In genomic region chr1:38658376-38658775, GRCm38 (mm10) we compare ENCODE assay signal across 27 mouse cellular contexts. TPM values are rescaled to one million over a fixed set of nuclear protein-coding genes. Genes with fewer than 3 reads are reported as not detected.
DNase-seq lines count a peak whose midpoint lies in the region; ATAC-seq and TF ChIP-seq lines count a peak whose summit lies in the region.
"Had no signal": no experiment of that assay in that cellular context is flagged by ENCODE, and none has a peak within 500 bp of the region (broad histone marks: within the 10 kb centered on the region; RNA-seq: fewer than 3 reads in every experiment).

No protein-coding gene starts in this region.

- no peak for ATAC-seq in limb, embryonic 15.5 days (ENCODE audit: insufficient number of reproducible peaks, low FRiP score, low TSS enrichment, low read depth)
- ATAC-seq: forebrain, embryonic 13.5 days; midbrain, embryonic 13.5 days; Patski had no signal

- no peaks in the 10 kb centered on the region for H3K9me3 ChIP-seq in limb, embryonic 15.5 days
- H3K9me3 ChIP-seq: forebrain, embryonic 13.5 days; G1E; hindbrain, embryonic 10.5 days; hindbrain, embryonic 15.5 days; megakaryocyte, embryonic 14.5 days; midbrain, embryonic 13.5 days had no signal

- H3K9ac ChIP-seq in limb, embryonic 15.5 days = no peak overlapping the region
- H3K9ac ChIP-seq: forebrain, embryonic 13.5 days; heart, embryonic 13.5 days; hindbrain, embryonic 15.5 days; midbrain, embryonic 13.5 days had no signal

- H3K36me3 ChIP-seq in limb, embryonic 15.5 days = no peaks in the 10 kb centered on the region
- H3K36me3 ChIP-seq: G1E; heart, embryonic 13.5 days; hindbrain, embryonic 10.5 days; hindbrain, embryonic 15.5 days; midbrain, embryonic 13.5 days had no signal

- no peak overlapping the region for H3K4me3 ChIP-seq in bone marrow, adult 2 months (replicated peaks; ENCODE audit: control insufficient read depth, low read depth, low read length)
- H3K4me3 ChIP-seq in limb, embryonic 15.5 days = no peak overlapping the region
- H3K4me3 ChIP-seq: forebrain, embryonic 13.5 days; heart, adult 2 months; heart, embryonic 13.5 days; hindbrain, embryonic 10.5 days; hindbrain, embryonic 15.5 days; layer of hippocampus, adult 2 months; left cerebral cortex, adult 2 months; megakaryocyte, embryonic 14.5 days; midbrain, embryonic 13.5 days had no signal

- no peaks in the 10 kb centered on the region for H3K27me3 ChIP-seq in limb, embryonic 15.5 days
- H3K27me3 ChIP-seq: forebrain, embryonic 13.5 days; heart, embryonic 13.5 days; hindbrain, embryonic 15.5 days; megakaryocyte, embryonic 14.5 days; midbrain, embryonic 13.5 days; Patski had no signal

- H3K4me2 ChIP-seq in limb, embryonic 15.5 days = no peak overlapping the region
- H3K4me2 ChIP-seq: forebrain, embryonic 13.5 days; heart, embryonic 13.5 days; hindbrain, embryonic 15.5 days; liver, embryonic 11.5 days; midbrain, embryonic 13.5 days had no signal

- no peak for TF ChIP-seq CTCF in bone marrow, adult 2 months (IDR thresholded peaks at IDR 0.05; ENCODE audit: control insufficient read depth, insufficient read depth, low read length)

- DNase-seq in heart, adult 11 months = peak; percentile 55
- DNase-seq in heart, adult 18-20 months = no peak
- peak; percentile 44 for DNase-seq in CD4-positive helper T cell, adult 2 months (ENCODE audit: low read depth, low spot score)
- DNase-seq in gastrocnemius, adult 8-10 months (ENCODE audit: low spot score in 2 of 2) = no peak
- no peak for DNase-seq in cerebellum, adult 11 months
- DNase-seq: adrenal gland, postnatal 14 days; cerebellum, adult 18-20 months; cerebellum, postnatal 10 days; gastrocnemius, postnatal 25 days; heart, postnatal 10 days; kidney, adult 2 months; kidney, postnatal 36 days; lung, postnatal 4 days had no signal

- peak overlapping the region; percentile 28; the same call in 1 of the 2 replicates for H3K27ac ChIP-seq in bone marrow, adult 2 months (ENCODE audit: control insufficient read depth, insufficient read depth, low read depth, low read length, poor library complexity)
- 0 out of 2 replicates have a peak overlapping the region, but pooled peaks have one; percentile 34 for H3K27ac ChIP-seq in limb, embryonic 15.5 days
- H3K27ac ChIP-seq: forebrain, embryonic 13.5 days; heart, adult 2 months; heart, embryonic 13.5 days; hindbrain, embryonic 10.5 days; hindbrain, embryonic 15.5 days; layer of hippocampus, adult 2 months; left cerebral cortex, adult 2 months; midbrain, embryonic 13.5 days had no signal

- peaks cover 4% of the 10 kb centered on the region; the same call in 1 of the 2 replicates for H3K4me1 ChIP-seq in bone marrow, adult 2 months (ENCODE audit: control insufficient read depth, insufficient read depth, low read length)
- H3K4me1 ChIP-seq in limb, embryonic 15.5 days = peaks cover 12% of the 10 kb centered on the region
- H3K4me1 ChIP-seq: forebrain, embryonic 13.5 days; hindbrain, embryonic 15.5 days; midbrain, embryonic 13.5 days had no signal

- TF ChIP-seq POLR2A in bone marrow, adult 2 months (IDR thresholded peaks at IDR 0.05; ENCODE audit: borderline replicate concordance, control insufficient read depth, low read depth, low read length) = no peak

- 59% methylated on average over 9 of the region's 9 CpGs for WGBS in bone marrow, adult 2 months
- WGBS in limb, embryonic 15.5 days = 82% methylated on average over 9 of the region's 9 CpGs

RNA-seq across cellular contexts. Expression of gene Aff3, which starts 6.4 kb away (rescaled TPM):
- 1 to 10 TPM; 1.3 to 3.2 TPM for total RNA-seq in heart, adult 18-20 months (2021)
- polyA plus RNA-seq in bone marrow, adult 2 months (2011; ENCODE audit: insufficient read depth, insufficient read length, low replicate concordance, missing spikeins) = 20.5 and 21.5 TPM in 2 replicates
- polyA plus RNA-seq in limb, embryonic 15.5 days (2015; fragmentation: Nextera tagmentation; extraction: Ambion mirVana) = 10.1 and 12.0 TPM in 2 replicates
- total RNA-seq in gastrocnemius, adult 8-10 months (2022) = 1 to 10 TPM; 1.0 to 6.1 (median 1.3) TPM

Comparison
In these comparisons a context has a peak if more than half of its experiments do, and no peak if none do; other contexts are left out.
1. DNase-seq: peak in heart, adult 11 months (single experiment) and CD4-positive helper T cell, adult 2 months (single experiment); none in heart, adult 18-20 months (0 of 2), gastrocnemius, adult 8-10 months (0 of 2) and cerebellum, adult 11 months (single experiment).